Mouse (Mus musculus) testis, adult 2 months (tissue): ENCODE measurements around the gene Lrmda.

Experiments
- CTCF ChIP-seq: fragments of 200-500 bp; IDR thresholded peaks from 2 replicates; pipeline ENCODE4 v1.5.1; 2012; ENCODE audit warnings: low read depth, mild to moderate bottlenecking, inconsistent platforms, low read length, moderate library complexity; ENCODE audit not compliant: control insufficient read depth, insufficient read depth, insufficient replicate concordance
- POLR2A ChIP-seq: fragments of 200-500 bp; IDR thresholded peaks from 2 replicates; pipeline ENCODE4 v1.6.1; 2012; ENCODE audit warnings: low read depth, mild to moderate bottlenecking, inconsistent platforms, low read length, moderate library complexity; ENCODE audit not compliant: control insufficient read depth

DNA sequence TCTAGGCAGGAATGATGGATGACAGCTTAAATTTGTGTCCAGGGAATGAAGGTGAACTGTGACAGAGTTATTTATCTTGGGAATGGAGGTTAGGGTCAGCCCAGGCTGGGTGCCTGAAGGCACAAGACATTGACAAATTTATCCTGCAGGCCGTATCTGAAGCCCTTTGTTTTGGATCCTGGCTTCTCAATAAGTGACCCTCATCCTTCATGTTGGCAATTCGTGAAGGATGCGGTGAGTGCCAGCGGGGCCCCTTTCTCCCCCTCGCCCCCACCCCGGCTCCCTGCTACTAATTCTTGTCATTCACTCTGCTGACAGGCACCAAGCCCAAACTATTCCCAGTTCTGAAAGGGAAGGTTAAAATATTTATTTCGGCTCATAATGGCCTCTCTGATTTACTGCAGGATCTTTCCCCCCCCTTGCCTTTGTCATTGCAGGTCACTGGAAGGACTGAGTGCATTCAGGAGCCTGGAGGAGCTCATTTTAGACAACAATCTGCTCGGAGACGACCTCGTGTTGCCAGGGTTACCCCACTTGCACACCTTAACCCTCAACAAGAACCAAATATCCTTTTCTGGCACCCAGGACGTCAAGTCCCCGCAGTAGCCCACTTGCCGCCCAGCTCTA, 558.0 kb downstream of the Lrmda start:
- TF ChIP-seq POLR2A (no peak), CTCF (no peak)
